Mouse (Mus musculus): ENCODE data around the gene Prrc2a. TPM values are rescaled to one million over a fixed set of nuclear protein-coding genes. Genes with fewer than 3 reads are reported as not detected.

The Prrc2a gene
- polyA plus RNA-seq, 1 experiment: 352 TPM

DNA sequence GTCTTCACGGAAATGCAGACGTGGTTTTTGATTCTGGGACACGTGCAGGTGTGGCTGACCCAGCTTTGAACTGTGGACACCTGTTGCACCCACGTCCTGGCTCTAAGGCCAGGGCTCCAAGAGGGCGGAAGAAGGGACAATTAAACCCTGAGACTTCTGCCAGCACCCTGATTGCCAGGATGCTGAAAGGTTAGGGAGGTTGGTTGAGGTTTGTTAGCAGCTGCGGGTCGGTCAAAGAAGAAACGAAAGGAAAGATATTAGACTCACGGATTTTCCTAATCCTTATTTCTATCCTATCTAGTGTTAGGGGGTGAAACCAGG, 31.6 kb upstream of the Prrc2a start:
- Histone ChIP-seq H3K4me1 (ENCODE audit: control insufficient read depth, insufficient read depth, insufficient read length, low read length) (peaks cover 16% of the 10 kb centered on the region), H3K27ac (ENCODE audit: insufficient read depth, low read depth, low read length) (peak overlapping the region; percentile 25), H3K4me3 (ENCODE audit: low read depth, low read length) (peak overlapping the region; percentile 77), H3K27me3 (ENCODE audit: control insufficient read depth, insufficient read depth, low read length) (no peaks in the 10 kb centered on the region), H3K36me3 (ENCODE audit: control insufficient read depth, insufficient read depth, low read length) (no peaks in the 10 kb centered on the region)
- 4% methylated on average over 9 of the region's 9 CpGs for WGBS
- TF ChIP-seq POLR2A (IDR thresholded peaks at IDR 0.05; ENCODE audit: low read depth, low read length) (no peak), CTCF (IDR thresholded peaks at IDR 0.05; ENCODE audit: extremely low read depth, insufficient read length, insufficient replicate concordance, low read depth, low read length) (no peak)

- Histone ChIP-seq H3K4me3 (ENCODE audit: low read depth, low read length) (peak overlapping the region; percentile 77), H3K27me3 (ENCODE audit: control insufficient read depth, insufficient read depth, low read length) (no peaks in the 10 kb centered on the region), H3K4me1 (ENCODE audit: control insufficient read depth, insufficient read depth, insufficient read length, low read length) (peaks cover 16% of the 10 kb centered on the region), H3K36me3 (ENCODE audit: control insufficient read depth, insufficient read depth, low read length) (no peaks in the 10 kb centered on the region), H3K27ac (ENCODE audit: insufficient read depth, low read depth, low read length) (peak overlapping the region; percentile 25)
- TF ChIP-seq POLR2A (IDR thresholded peaks at IDR 0.05; ENCODE audit: low read depth, low read length): no peak
- TF ChIP-seq CTCF (IDR thresholded peaks at IDR 0.05; ENCODE audit: extremely low read depth, insufficient read length, insufficient replicate concordance, low read depth, low read length): peak; percentile 83
- WGBS: 1% methylated on average over 66 of the region's 66 CpGs
These were observed 31.1 kb upstream of the Prrc2a start for GRCm38 (mm10) chr17:35195631-35196320.

DNA sequence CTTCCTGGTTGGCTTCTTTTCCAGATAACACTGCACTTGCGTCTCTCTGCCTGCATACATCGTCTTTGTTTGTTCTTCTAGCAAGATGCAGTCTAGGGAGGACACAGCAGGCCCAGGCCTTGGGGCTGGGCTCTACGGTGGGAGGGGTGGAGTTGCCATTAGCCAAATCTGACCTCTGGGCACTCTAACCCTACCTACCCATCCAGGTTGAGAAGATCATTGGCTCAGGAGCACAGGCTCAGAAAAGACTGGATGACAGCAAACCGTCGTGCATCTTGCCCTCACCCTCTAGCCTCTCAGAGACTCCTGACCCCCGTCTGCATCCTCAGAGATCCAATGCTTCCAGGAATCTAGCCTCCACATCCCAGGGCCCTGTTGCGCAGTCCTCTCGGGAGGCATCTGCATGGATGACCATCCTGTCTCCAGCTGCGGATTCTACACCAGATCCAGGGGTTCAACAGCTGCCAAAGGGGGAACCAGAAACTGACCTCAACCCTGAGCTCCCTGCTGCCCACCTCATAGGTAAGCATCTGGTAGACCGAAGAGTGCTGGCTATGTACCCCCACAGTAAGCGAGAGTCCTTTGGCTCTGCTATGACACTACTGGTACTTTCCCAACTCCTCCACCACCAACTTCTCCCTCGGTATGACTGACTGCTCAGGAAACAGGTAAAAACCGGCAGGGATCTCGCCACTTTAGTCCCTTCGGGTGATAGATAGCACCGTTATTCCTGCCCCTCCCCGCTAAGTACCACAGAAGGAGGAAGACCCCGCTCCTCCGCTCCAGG, 30.3 kb upstream of the Prrc2a start:
- WGBS: 39% methylated on average over 19 of the region's 19 CpGs
- H3K36me3 ChIP-seq (ENCODE audit: control insufficient read depth, insufficient read depth, low read length): no peaks in the 10 kb centered on the region
- peak overlapping the region; percentile 46 for H3K27ac ChIP-seq (ENCODE audit: insufficient read depth, low read depth, low read length)
- no peaks in the 10 kb centered on the region for H3K27me3 ChIP-seq (ENCODE audit: control insufficient read depth, insufficient read depth, low read length)
- H3K4me3 ChIP-seq (ENCODE audit: low read depth, low read length): peak overlapping the region; percentile 77
- TF ChIP-seq CTCF (IDR thresholded peaks at IDR 0.05; ENCODE audit: extremely low read depth, insufficient read length, insufficient replicate concordance, low read depth, low read length) (no peak), POLR2A (IDR thresholded peaks at IDR 0.05; ENCODE audit: low read depth, low read length) (no peak)
- peaks cover 12% of the 10 kb centered on the region for H3K4me1 ChIP-seq (ENCODE audit: control insufficient read depth, insufficient read depth, insufficient read length, low read length)

DNA sequence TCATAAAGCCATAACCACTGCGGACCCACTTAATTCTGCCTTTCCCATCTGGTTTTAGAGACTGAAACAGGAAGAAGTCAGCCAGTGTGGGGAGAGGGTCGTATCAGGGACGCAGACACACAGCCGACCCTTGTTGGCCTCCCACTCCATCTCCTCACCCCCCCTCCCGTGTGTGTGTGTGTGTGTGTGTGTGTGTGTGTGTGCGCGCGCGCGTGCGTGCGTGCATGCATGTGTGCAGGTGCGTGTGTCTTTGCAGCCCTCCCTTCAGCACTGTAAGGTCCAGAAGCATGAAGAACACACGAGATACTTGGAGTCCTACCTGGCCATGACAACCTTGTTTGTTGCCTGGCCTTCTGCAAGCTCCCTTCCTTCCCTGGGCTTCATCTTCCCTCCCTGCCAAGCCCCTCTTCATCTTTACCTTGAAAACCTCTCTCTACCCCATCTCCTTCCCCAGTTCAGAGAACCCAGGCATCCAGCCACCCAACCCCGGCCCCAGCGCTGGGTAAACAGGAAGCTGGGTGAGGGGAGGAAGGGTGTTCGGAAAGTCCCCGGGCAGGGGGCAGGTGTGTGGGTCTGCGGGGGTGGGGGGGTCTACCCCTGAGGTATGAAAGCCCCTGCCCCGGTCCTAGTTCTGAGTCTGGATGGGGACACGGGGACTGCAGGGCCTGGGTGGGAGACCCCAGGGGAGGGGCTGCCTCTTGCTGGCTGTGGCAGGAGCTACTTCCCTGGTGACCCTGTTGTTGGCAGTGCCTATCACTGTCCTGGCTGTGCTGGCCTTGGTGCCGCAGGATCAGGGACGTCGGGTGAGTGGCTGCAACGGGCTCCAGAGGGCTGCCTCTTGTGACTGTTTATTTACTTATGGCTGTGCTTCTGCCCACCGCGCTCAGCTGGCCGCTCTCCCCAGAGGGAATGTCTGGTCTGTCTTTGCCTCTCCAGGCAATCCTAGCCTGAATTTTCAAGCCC, 29.5 kb upstream of the Prrc2a start, which contains the start of gene Ltb:
Gene Ltb, plus strand, starts transcription at position 559 of the 963 bp plus-strand sequence.
- TF ChIP-seq CTCF (IDR thresholded peaks at IDR 0.05; ENCODE audit: extremely low read depth, insufficient read length, insufficient replicate concordance, low read depth, low read length) (no peak), POLR2A (IDR thresholded peaks at IDR 0.05; ENCODE audit: low read depth, low read length) (no peak)
- Histone ChIP-seq H3K27me3 (ENCODE audit: control insufficient read depth, insufficient read depth, low read length) (no peaks in the 10 kb centered on the region), H3K27ac (ENCODE audit: insufficient read depth, low read depth, low read length) (peak within 1 kb of the TSS; percentile 46), H3K36me3 (ENCODE audit: control insufficient read depth, insufficient read depth, low read length) (no peaks in the 10 kb centered on the region), H3K4me1 (ENCODE audit: control insufficient read depth, insufficient read depth, insufficient read length, low read length) (peaks cover 10% of the 10 kb centered on the region), H3K4me3 (ENCODE audit: low read depth, low read length) (peak within 1 kb of the TSS; percentile 77)
- 52% methylated on average over 28 of the region's 28 CpGs for WGBS

- no peaks in the 10 kb centered on the region for H3K27me3 ChIP-seq (ENCODE audit: control insufficient read depth, insufficient read depth, low read length)
- WGBS: 77% methylated on average over 5 of the region's 5 CpGs
- TF ChIP-seq CTCF (IDR thresholded peaks at IDR 0.05; ENCODE audit: extremely low read depth, insufficient read length, insufficient replicate concordance, low read depth, low read length): no peak
- no peak for TF ChIP-seq POLR2A (IDR thresholded peaks at IDR 0.05; ENCODE audit: low read depth, low read length)
- H3K36me3 ChIP-seq (ENCODE audit: control insufficient read depth, insufficient read depth, low read length): no peaks in the 10 kb centered on the region
- peaks cover 7% of the 10 kb centered on the region for H3K4me1 ChIP-seq (ENCODE audit: control insufficient read depth, insufficient read depth, insufficient read length, low read length)
- peak overlapping the region; percentile 20 for H3K27ac ChIP-seq (ENCODE audit: insufficient read depth, low read depth, low read length)
- no peak overlapping the region for H3K4me3 ChIP-seq (ENCODE audit: low read depth, low read length)
These were observed 28.2 kb upstream of the Prrc2a start for GRCm38 (mm10) chr17:35192924-35193323.

- whole genome bisulfite sequencing: 65% methylated on average over 2 of the region's 2 CpGs
- TF ChIP-seq POLR2A (IDR thresholded peaks at IDR 0.05; ENCODE audit: low read depth, low read length): no peak
- no peak for TF ChIP-seq CTCF (IDR thresholded peaks at IDR 0.05; ENCODE audit: extremely low read depth, insufficient read length, insufficient replicate concordance, low read depth, low read length)
- Histone ChIP-seq H3K27me3 (ENCODE audit: control insufficient read depth, insufficient read depth, low read length) (no peaks in the 10 kb centered on the region), H3K27ac (ENCODE audit: insufficient read depth, low read depth, low read length) (no peak overlapping the region), H3K4me1 (ENCODE audit: control insufficient read depth, insufficient read depth, insufficient read length, low read length) (peaks cover 7% of the 10 kb centered on the region), H3K4me3 (ENCODE audit: low read depth, low read length) (no peak overlapping the region), H3K36me3 (ENCODE audit: control insufficient read depth, insufficient read depth, low read length) (no peaks in the 10 kb centered on the region)
These were observed 27.0 kb upstream of the Prrc2a start for GRCm38 (mm10) chr17:35191723-35192122.
